Mouse (Mus musculus): Measurements from ENCODE around the gene Smdt1.

DNA sequence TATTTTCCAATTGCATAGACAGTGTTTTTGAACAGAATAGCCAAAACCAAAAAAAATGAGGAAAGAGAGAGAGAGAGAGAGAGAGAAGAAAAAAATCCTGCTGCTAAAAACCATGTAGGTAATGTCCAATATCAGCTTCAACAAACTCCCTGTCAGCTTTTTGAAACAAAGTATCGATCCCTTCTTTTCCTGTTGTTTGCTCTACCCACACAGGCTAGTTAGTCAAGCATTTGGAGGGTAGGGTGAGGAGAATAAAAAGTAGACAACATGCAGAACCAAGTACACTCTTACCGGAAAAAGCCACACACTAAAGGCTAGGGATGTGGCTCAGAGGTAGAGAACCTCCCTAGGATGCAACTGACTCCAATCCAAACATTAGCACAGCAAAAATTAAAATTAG, 47.0 kb downstream of the Smdt1 start:
- no peak for TF ChIP-seq CTCF (IDR thresholded peaks at IDR 0.05; ENCODE audit: low read depth, low read length)
- no peak for TF ChIP-seq POLR2A (IDR thresholded peaks at IDR 0.05; ENCODE audit: extremely low read depth, insufficient read depth, low read length)

Measured in liver, adult 2 months (tissue).